Mouse (Mus musculus): ENCODE measurements at regions not wholly inside any gene's neighbourhood (a gene's known extent, or its start where the extent isn't known, plus 50 kb on each side); places are given as distances from the start of the nearest gene placed in this dataset.

DNA sequence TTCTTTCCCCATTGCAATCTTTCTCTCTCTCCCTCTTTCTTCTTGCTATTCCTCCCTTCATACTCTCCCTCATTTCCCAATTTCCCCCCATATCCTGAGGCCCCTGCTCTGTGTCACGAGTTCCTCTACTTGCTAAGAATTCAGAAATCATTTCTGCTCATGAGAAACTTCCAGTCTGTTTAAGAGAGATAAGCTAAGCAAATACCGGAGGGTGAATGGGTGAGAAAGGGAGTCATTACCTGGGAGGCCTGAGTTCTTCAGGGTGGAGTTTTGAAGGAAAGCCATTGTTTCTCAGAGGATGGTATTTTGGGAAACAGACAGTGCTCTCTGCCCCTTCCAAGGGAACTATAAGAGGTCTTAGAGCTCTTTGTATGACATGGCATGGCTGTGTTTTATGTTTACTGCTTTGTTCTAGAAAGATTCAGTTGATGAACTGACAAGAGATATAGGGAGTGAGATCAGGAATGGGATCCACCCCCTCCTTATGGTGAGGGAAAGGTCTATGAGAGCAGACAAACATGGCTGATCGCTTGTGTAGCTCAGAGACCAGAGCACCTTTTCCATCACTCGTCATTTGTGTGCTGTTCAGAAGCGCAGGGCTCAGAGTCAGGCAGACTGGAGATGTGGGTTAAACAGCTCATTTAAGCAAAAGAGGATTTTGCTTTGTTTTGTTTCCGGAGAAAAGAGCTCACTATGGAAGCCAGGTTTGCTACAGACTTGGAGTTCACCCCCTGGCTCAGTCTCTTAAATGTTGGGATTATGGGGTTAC lies 1361.0 kb upstream of the A1bg start:
- Histone ChIP-seq H3K36me3 (replicated peaks; ENCODE audit: control insufficient read depth, insufficient read depth, low read depth, low read length) (no peaks in the 10 kb centered on the region), H3K4me2 (ENCODE audit: low read depth, low read length) (no peak overlapping the region), H3K27ac (replicated peaks; ENCODE audit: low read depth, low read length) (no peak overlapping the region), H3K4me3 (ENCODE audit: low read depth, low read length) (no peak overlapping the region), H3K9ac (replicated peaks; ENCODE audit: low read length) (no peak overlapping the region), H3K4me1 (ENCODE audit: control insufficient read depth, insufficient read depth, low read length) (no peaks in the 10 kb centered on the region), H3K27me3 (ENCODE audit: control insufficient read depth, insufficient read depth, low read length) (no peaks in the 10 kb centered on the region), H3K9me3 (replicated peaks; ENCODE audit: control insufficient read depth, low read length) (no peaks in the 10 kb centered on the region)
- DNase-seq (ENCODE audit: low spot score) (no peak), ATAC-seq (replicated peaks; ENCODE audit: insufficient number of reproducible peaks, low FRiP score, low TSS enrichment, low read depth) (no peak)
- 72% methylated on average over 6 of the region's 6 CpGs for WGBS

DNA sequence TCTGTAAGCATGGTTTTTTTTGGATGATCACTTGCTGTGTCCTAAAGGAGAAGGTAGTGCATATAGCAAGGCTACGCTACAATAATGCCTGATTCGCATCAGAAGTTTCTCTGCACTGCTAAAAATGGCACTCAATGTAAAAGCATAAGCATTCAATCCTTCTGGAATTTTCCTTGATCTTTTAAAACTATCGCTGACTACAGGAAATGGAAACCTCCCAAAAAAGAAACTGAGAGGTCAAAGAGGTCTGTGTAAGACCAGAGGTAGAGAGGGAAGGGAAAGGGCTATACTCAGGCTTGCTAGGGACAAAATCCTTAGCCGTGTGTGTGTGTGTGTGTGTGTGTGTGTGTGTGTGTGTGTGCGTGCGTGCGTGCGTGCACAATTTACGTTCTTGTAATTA lies 1359.8 kb upstream of the A1bg start:
- Histone ChIP-seq H3K4me3 (ENCODE audit: low read depth, low read length) (no peak overlapping the region), H3K36me3 (replicated peaks; ENCODE audit: control insufficient read depth, insufficient read depth, low read depth, low read length) (no peaks in the 10 kb centered on the region), H3K27me3 (ENCODE audit: control insufficient read depth, insufficient read depth, low read length) (no peaks in the 10 kb centered on the region), H3K4me1 (ENCODE audit: control insufficient read depth, insufficient read depth, low read length) (no peaks in the 10 kb centered on the region), H3K27ac (replicated peaks; ENCODE audit: low read depth, low read length) (no peak overlapping the region), H3K4me2 (ENCODE audit: low read depth, low read length) (no peak overlapping the region), H3K9me3 (replicated peaks; ENCODE audit: control insufficient read depth, low read length) (no peaks in the 10 kb centered on the region), H3K9ac (replicated peaks; ENCODE audit: low read length) (no peak overlapping the region)
- WGBS, result 68% methylated on average over 9 of the region's 9 CpGs
- DNase-seq (ENCODE audit: low spot score) (no peak), ATAC-seq (replicated peaks; ENCODE audit: insufficient number of reproducible peaks, low FRiP score, low TSS enrichment, low read depth) (no peak)

DNA sequence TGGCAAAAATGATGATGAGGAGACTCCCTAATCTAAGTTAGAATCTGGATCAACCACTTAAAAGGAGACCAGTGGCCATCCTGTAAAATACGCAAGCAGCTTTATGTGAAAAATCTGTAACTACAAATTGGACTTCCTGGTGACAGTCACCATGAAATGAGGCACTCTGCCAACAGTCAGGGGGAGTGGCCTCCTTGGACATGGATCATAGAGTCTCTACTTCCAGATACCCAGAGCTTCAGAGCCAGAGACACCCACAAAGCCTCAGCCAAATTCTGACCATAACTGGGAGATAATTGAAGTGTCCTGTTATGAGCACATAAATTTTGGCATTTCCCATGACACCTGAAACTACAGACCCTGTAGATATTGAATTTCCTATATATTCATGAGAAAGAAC lies 1359.3 kb upstream of the A1bg start:
- WGBS, result 92% methylated on average over 1 of the region's 1 CpGs
- H3K4me3 ChIP-seq (ENCODE audit: low read depth, low read length), result no peak overlapping the region

DNA sequence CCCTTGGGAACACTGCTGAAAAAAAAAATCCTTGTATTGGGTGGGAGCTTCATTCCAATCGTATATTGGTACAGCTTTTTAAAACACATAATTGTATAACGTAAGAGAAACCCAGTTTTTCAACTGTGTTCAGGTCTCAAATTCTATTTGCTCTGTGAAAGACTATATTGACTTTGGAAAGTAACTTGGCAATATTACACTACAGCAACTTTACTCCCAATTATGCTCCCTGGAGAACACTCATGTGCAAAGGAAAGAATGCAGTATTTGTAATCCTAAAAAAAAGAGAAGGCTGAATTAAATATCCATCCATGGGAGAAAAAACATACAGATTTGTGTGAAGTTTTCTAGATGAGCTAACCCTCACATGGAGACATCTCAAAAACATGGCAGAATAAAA lies 1356.7 kb upstream of the A1bg start:
- Histone ChIP-seq H3K27me3 (ENCODE audit: control insufficient read depth, insufficient read depth, low read length) (no peaks in the 10 kb centered on the region), H3K9me3 (replicated peaks; ENCODE audit: control insufficient read depth, low read length) (no peaks in the 10 kb centered on the region), H3K9ac (replicated peaks; ENCODE audit: low read length) (no peak overlapping the region), H3K4me2 (ENCODE audit: low read depth, low read length) (no peak overlapping the region), H3K4me1 (ENCODE audit: control insufficient read depth, insufficient read depth, low read length) (no peaks in the 10 kb centered on the region), H3K4me3 (ENCODE audit: low read depth, low read length) (no peak overlapping the region), H3K36me3 (replicated peaks; ENCODE audit: control insufficient read depth, insufficient read depth, low read depth, low read length) (no peaks in the 10 kb centered on the region), H3K27ac (replicated peaks; ENCODE audit: low read depth, low read length) (no peak overlapping the region)
- ATAC-seq (replicated peaks; ENCODE audit: insufficient number of reproducible peaks, low FRiP score, low TSS enrichment, low read depth) (no peak), DNase-seq (ENCODE audit: low spot score) (no peak)
- WGBS, result 77% methylated on average over 2 of the region's 2 CpGs

More for the DNA sequence above, 1359.3 kb upstream of the A1bg start:
- no peak overlapping the region for H3K4me2 ChIP-seq (ENCODE audit: low read depth, low read length)
- ATAC-seq (replicated peaks; ENCODE audit: insufficient number of reproducible peaks, low FRiP score, low TSS enrichment, low read depth), result no peak
- H3K9ac ChIP-seq (replicated peaks; ENCODE audit: low read length), result no peak overlapping the region
- DNase-seq (ENCODE audit: low spot score), result no peak
- H3K36me3 ChIP-seq (replicated peaks; ENCODE audit: control insufficient read depth, insufficient read depth, low read depth, low read length), result no peaks in the 10 kb centered on the region
- no peaks in the 10 kb centered on the region for H3K9me3 ChIP-seq (replicated peaks; ENCODE audit: control insufficient read depth, low read length)
- no peak overlapping the region for H3K27ac ChIP-seq (replicated peaks; ENCODE audit: low read depth, low read length)
- H3K27me3 ChIP-seq (ENCODE audit: control insufficient read depth, insufficient read depth, low read length), result no peaks in the 10 kb centered on the region
- no peaks in the 10 kb centered on the region for H3K4me1 ChIP-seq (ENCODE audit: control insufficient read depth, insufficient read depth, low read length)

DNA sequence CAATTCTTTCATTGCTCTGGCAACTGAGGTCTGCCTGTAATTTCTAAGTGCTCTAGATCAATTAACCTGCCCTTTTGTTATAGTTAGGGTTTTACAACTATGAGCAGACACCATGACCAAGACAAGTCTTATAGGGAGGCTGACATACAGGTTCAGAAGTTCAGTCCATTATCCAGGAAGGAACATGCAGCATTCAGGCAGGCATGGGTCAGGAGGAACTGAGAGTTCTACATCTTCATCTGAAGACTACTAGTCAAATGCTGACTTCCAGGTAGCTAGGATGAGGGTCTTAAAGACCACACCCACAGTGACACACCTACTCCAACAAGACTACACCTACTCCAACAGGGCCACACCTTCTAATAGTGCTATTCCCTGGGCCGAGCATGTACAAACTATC lies 1352.0 kb upstream of the A1bg start:
- H3K27ac ChIP-seq (replicated peaks; ENCODE audit: low read depth, low read length), result no peak overlapping the region
- H3K36me3 ChIP-seq (replicated peaks; ENCODE audit: control insufficient read depth, insufficient read depth, low read depth, low read length), result no peaks in the 10 kb centered on the region
- ATAC-seq (replicated peaks; ENCODE audit: insufficient number of reproducible peaks, low FRiP score, low TSS enrichment, low read depth), result no peak
- no peaks in the 10 kb centered on the region for H3K9me3 ChIP-seq (replicated peaks; ENCODE audit: control insufficient read depth, low read length)
- no peak for DNase-seq (ENCODE audit: low spot score)
- no peaks in the 10 kb centered on the region for H3K4me1 ChIP-seq (ENCODE audit: control insufficient read depth, insufficient read depth, low read length)
- no peak overlapping the region for H3K9ac ChIP-seq (replicated peaks; ENCODE audit: low read length)
- no peak overlapping the region for H3K4me3 ChIP-seq (ENCODE audit: low read depth, low read length)
- H3K27me3 ChIP-seq (ENCODE audit: control insufficient read depth, insufficient read depth, low read length), result no peaks in the 10 kb centered on the region
- no peak overlapping the region for H3K4me2 ChIP-seq (ENCODE audit: low read depth, low read length)
- WGBS, result 89% methylated on average over 1 of the region's 1 CpGs

DNA sequence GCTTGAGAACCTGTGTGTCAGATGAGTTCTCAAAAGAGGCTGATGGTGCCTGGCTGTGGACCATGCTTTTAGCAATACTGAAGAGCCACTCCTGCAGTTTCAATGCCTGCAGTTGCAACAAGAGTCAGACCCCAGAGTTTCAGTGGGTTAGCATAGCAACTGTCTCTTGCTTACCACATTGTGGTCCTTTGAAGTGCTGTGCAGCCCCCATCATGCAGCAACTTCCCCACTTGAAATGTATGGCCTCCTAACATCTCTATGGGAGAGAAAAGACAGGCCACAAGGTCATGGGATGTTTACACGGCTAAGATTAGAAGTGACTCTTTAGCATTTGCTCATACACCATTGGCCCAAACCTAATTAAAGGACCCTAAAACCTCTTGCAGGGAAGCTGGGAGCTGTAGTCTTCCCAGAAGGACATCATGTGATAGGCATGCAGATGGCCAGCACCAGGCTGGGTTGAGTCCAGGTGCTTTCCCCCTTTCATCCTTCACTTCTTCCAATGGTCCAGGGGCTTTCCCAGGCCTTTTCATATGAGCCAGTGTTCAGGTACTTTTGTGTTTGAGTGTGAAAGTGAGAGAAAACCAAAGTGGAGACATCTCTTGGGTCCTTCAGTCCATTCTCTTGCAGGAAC lies 1351.2 kb upstream of the A1bg start:
- Histone ChIP-seq H3K4me1 (ENCODE audit: control insufficient read depth, insufficient read depth, low read length) (no peaks in the 10 kb centered on the region), H3K4me2 (ENCODE audit: low read depth, low read length) (no peak overlapping the region), H3K9me3 (replicated peaks; ENCODE audit: control insufficient read depth, low read length) (no peaks in the 10 kb centered on the region), H3K27me3 (ENCODE audit: control insufficient read depth, insufficient read depth, low read length) (no peaks in the 10 kb centered on the region), H3K9ac (replicated peaks; ENCODE audit: low read length) (no peak overlapping the region), H3K4me3 (ENCODE audit: low read depth, low read length) (no peak overlapping the region), H3K27ac (replicated peaks; ENCODE audit: low read depth, low read length) (no peak overlapping the region), H3K36me3 (replicated peaks; ENCODE audit: control insufficient read depth, insufficient read depth, low read depth, low read length) (no peaks in the 10 kb centered on the region)
- DNase-seq (ENCODE audit: low spot score) (no peak), ATAC-seq (replicated peaks; ENCODE audit: insufficient number of reproducible peaks, low FRiP score, low TSS enrichment, low read depth) (no peak)
- WGBS, result 73% methylated on average over 1 of the region's 1 CpGs

DNA sequence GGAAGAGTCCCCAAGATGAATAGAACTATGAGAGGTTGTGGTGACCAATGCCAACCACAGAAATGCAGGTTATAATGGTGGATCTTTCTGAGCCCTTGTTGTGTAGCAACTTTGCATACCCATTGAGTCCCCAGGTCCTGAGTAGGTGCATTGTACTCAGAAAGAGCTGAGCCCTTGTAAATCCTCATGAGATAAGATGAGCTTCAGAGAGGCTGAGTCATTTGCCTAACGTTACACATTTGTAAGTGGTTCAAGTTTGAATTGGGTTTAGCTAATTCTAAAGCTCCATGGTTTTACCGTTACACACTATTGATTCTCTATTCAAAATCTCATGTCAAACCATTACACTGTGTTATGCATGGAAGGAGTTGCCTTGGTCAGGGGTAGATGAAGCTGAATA lies 1349.9 kb upstream of the A1bg start:
- no peaks in the 10 kb centered on the region for H3K9me3 ChIP-seq (replicated peaks; ENCODE audit: control insufficient read depth, low read length)
- WGBS, result 93% methylated on average over 2 of the region's 2 CpGs
- no peak overlapping the region for H3K4me2 ChIP-seq (ENCODE audit: low read depth, low read length)
- ATAC-seq (replicated peaks; ENCODE audit: insufficient number of reproducible peaks, low FRiP score, low TSS enrichment, low read depth) (no peak), DNase-seq (ENCODE audit: low spot score) (no peak)
- no peaks in the 10 kb centered on the region for H3K4me1 ChIP-seq (ENCODE audit: control insufficient read depth, insufficient read depth, low read length)
- no peak overlapping the region for H3K27ac ChIP-seq (replicated peaks; ENCODE audit: low read depth, low read length)
- no peaks in the 10 kb centered on the region for H3K27me3 ChIP-seq (ENCODE audit: control insufficient read depth, insufficient read depth, low read length)
- no peak overlapping the region for H3K9ac ChIP-seq (replicated peaks; ENCODE audit: low read length)
- no peak overlapping the region for H3K4me3 ChIP-seq (ENCODE audit: low read depth, low read length)
- no peaks in the 10 kb centered on the region for H3K36me3 ChIP-seq (replicated peaks; ENCODE audit: control insufficient read depth, insufficient read depth, low read depth, low read length)

DNA sequence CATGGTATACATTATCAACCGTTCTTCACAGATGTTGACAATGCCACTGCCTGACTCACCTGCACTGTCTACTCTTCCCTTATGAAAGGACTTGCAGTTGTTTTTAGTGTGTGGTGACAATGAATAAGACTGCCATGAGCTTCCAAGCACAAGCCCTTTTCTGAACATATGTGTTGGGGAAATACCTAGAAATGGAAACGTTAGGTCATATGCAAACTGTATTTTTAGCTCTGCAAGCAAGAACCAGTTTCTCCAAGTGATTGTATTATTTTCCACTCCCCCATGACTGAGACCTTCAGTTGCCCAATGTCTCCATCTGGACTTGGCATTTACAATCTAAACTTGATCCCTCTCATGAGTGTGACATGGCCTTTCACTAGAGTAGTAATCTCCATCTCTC lies 1348.6 kb upstream of the A1bg start:
- H3K4me1 ChIP-seq (ENCODE audit: control insufficient read depth, insufficient read depth, low read length), result no peaks in the 10 kb centered on the region
- no peak overlapping the region for H3K4me3 ChIP-seq (ENCODE audit: low read depth, low read length)
- 95% methylated on average over 2 of the region's 2 CpGs for WGBS
- no peak overlapping the region for H3K27ac ChIP-seq (replicated peaks; ENCODE audit: low read depth, low read length)
- H3K36me3 ChIP-seq (replicated peaks; ENCODE audit: control insufficient read depth, insufficient read depth, low read depth, low read length), result no peaks in the 10 kb centered on the region
- no peaks in the 10 kb centered on the region for H3K27me3 ChIP-seq (ENCODE audit: control insufficient read depth, insufficient read depth, low read length)
- ATAC-seq (replicated peaks; ENCODE audit: insufficient number of reproducible peaks, low FRiP score, low TSS enrichment, low read depth), result no peak
- H3K4me2 ChIP-seq (ENCODE audit: low read depth, low read length), result no peak overlapping the region
- H3K9me3 ChIP-seq (replicated peaks; ENCODE audit: control insufficient read depth, low read length), result no peaks in the 10 kb centered on the region
- no peak for DNase-seq (ENCODE audit: low spot score)
- no peak overlapping the region for H3K9ac ChIP-seq (replicated peaks; ENCODE audit: low read length)

Measured in embryonic facial prominence, embryonic 11.5 days (tissue).